Mouse (Mus musculus) heart, postnatal 0 days (tissue): ENCODE measurements around the gene Rtel1. TPM values are rescaled to one million over a fixed set of nuclear protein-coding genes. Genes with fewer than 3 reads are reported as not detected.

ENCODE experiments used
- ATAC-seq: fragments of 200-750 bp; cut with Nextera tagmentation; 2 replicates; pipeline ENCODE4 v1.8.0; 2017; ENCODE audit warnings: low read depth, moderate number of reproducible peaks, moderate library complexity; ENCODE audit not compliant: insufficient read depth
- DNase-seq: peaks from one replicate; pipeline ENCODE4 v3.0.0-alpha.2; 2016; ENCODE audit warnings: low spot score
- H3K27ac ChIP-seq: fragments of 300-500 bp; sonication (generic); 2 replicates; pipeline ENCODE4 v1.5.1; 2014; ENCODE audit warnings: low read depth, mild to moderate bottlenecking
- H3K27me3 ChIP-seq: fragments of 300-500 bp; sonication (generic); 2 replicates; pipeline ENCODE4 v1.6.1; 2014; ENCODE audit warnings: low read length, mixed read lengths; ENCODE audit not compliant: control insufficient read depth, insufficient read depth
- H3K36me3 ChIP-seq: fragments of 300-500 bp; sonication (generic); replicated peaks from 2 replicates; pipeline ENCODE4 v1.6.1; 2014; ENCODE audit warnings: low read length, mixed read lengths; ENCODE audit not compliant: control insufficient read depth, insufficient read depth
- H3K4me1 ChIP-seq: fragments of 300-500 bp; sonication (generic); 2 replicates; pipeline ENCODE4 v1.6.1; 2014; ENCODE audit warnings: antibody characterized with exemption; ENCODE audit not compliant: control insufficient read depth, insufficient read depth
- H3K4me2 ChIP-seq: fragments of 300-500 bp; sonication (generic); 2 replicates; pipeline ENCODE4 v1.6.1; 2014; ENCODE audit warnings: low read depth, mild to moderate bottlenecking, low read length, moderate library complexity
- H3K4me3 ChIP-seq: fragments of 300-500 bp; sonication (generic); 2 replicates; pipeline ENCODE4 v1.5.1; 2014; ENCODE audit warnings: low read depth, low read length
- H3K9ac ChIP-seq: fragments of 300-500 bp; sonication (generic); replicated peaks from 2 replicates; pipeline ENCODE4 v1.6.1; 2014; ENCODE audit warnings: low read depth, low read length, mixed read lengths
- H3K9me3 ChIP-seq: fragments of 300-500 bp; sonication (generic); replicated peaks from 2 replicates; pipeline ENCODE4 v1.6.1; 2016; ENCODE audit warnings: low read length; ENCODE audit not compliant: control insufficient read depth
- CTCF ChIP-seq: IDR thresholded peaks from 2 replicates; pipeline ENCODE4 v1.5.1; 2016; ENCODE audit warnings: antibody characterized with exemption, control low read depth, low read depth
- EP300 ChIP-seq: IDR thresholded peaks from 2 replicates; pipeline ENCODE4 v1.6.1; 2016; ENCODE audit warnings: antibody characterized with exemption, low read depth
- WGBS: fragments of 180-500 bp; shearing (Covaris S2); extraction: QIAGEN DNeasy Blood & Tissue Kit; methylation state at CpG from one replicate; pipeline ENCODE4 v1.1.7; 2014; 5-methylcytosine and 5-hydroxymethylcytosine counted together
- polyA plus RNA-seq: library from polyadenylated mRNA; unstranded; fragments of >200 nt; fragmentation: Nextera tagmentation; extraction: Ambion mirVana; gene quantifications from 2 replicates; pipeline ENCODE4 v1.2.1, GENCODE M21; 2015
- total RNA-seq: library from RNA; depleted of rRNA; stranded (reverse); fragments of >200 nt; gene quantifications from 2 replicates; pipeline ENCODE4 v1.2.3, GENCODE M21; 2014; ENCODE audit warnings: low replicate concordance

The Rtel1 gene
- total and polyA plus RNA-seq, 2 experiments from 2014 or later = 10.0 to 53.1 TPM

DNA sequence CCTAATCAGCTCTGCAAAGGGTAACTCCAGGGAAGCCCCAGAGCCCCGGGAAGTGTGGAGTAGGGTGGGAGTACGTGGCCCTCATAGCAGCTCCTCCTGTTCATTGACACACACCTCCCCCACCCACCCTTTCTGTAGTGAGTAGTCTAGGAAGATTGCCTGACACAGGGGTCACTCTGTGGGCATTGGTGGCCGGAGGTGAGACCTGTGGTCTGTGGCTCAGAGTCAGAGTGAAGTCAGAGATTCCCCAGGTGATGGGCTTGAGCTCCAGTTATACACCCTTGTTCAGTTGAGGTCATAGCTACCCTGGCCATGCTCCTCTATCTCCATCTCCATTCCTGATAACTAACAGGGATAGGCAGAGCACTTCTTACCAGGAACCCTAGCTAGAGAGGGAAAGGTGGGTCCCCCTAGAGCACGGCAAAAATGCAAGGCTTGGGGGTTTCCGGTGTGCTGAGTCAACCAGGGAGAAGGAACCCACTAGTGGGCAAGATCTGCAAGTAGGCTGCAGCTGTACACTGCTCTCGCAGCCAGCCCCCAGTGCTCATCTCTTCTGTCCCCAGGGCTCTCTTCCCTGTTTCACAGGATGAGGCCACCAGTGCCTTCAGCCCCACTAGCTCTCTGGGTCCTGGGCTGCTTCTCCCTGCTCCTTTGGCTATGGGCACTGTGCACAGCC is 62.2 kb downstream of the Rtel1 start:
- Histone ChIP-seq H3K27ac (no peak overlapping the region), H3K4me2 (no peak overlapping the region), H3K9ac (no peak overlapping the region), H3K4me3 (no peak overlapping the region), H3K4me1 (0 out of 2 replicates have a peak, but pooled peaks cover 5% of the 10 kb centered on the region), H3K27me3 (no peaks in the 10 kb centered on the region), H3K36me3 (peaks cover 60% of the 10 kb centered on the region), H3K9me3 (no peaks in the 10 kb centered on the region)
- WGBS = 86% methylated on average over 6 of the region's 6 CpGs
- DNase-seq = no peak
- TF ChIP-seq CTCF = no peak
- ATAC-seq = no peak

DNA sequence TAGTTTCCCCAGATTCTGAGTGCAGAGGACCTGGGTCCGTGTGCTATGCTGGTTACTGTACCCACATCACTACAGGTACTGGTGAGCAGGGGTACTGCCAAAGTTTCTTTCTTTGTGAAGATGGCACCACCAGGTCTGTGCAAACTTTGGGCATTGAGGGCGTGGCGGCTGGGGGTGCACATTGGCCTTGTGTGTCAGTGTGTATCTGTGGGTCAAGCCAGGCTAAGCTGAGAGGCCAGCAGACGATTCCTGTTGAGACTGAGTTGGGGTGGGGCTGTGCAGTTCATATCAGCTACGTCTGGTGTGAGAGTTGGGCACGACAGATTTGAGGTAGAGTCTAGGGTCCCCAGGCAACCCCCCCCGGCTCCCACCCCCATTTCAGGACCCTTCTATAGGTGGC is 64.9 kb downstream of the Rtel1 start:
- H3K27ac ChIP-seq = no peak overlapping the region
- no peak overlapping the region for H3K9ac ChIP-seq
- TF ChIP-seq EP300 (no peak), CTCF (no peak)
- 0 out of 2 replicates have a peak, but pooled peaks cover 5% of the 10 kb centered on the region for H3K4me1 ChIP-seq
- DNase-seq = no peak
- no peak overlapping the region for H3K4me2 ChIP-seq
- 79% methylated on average over 7 of the region's 7 CpGs for WGBS
- H3K4me3 ChIP-seq = no peak overlapping the region
- H3K9me3 ChIP-seq = no peaks in the 10 kb centered on the region
- peaks cover 52% of the 10 kb centered on the region for H3K36me3 ChIP-seq
- H3K27me3 ChIP-seq = no peaks in the 10 kb centered on the region
- no peak for ATAC-seq

DNA sequence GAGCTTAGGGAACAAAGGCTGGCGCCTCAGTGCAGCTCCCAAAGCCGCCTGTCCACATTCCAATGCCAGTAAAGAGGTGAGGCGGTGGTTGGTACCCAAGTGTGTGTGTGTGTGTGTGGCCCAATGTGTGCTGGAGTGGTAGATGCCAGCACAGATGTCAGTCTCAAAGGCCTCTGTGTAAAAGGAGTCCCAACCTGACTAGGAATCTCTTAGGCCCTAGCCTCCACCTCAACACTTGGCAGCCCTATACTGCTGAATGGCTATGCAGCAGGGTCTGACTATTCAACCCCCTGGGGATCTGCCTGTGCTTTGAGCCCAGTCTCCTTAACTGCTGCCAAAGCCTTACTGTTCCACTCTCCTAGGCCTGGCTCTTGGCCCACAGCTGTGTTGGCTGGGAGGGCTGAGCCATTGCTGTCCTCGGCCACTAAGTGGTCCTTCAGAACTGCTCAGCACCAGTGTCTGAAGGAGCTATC is 65.4 kb downstream of the Rtel1 start:
- H3K4me3 ChIP-seq = no peak overlapping the region
- peaks cover 49% of the 10 kb centered on the region for H3K36me3 ChIP-seq
- 0 out of 2 replicates have a peak, but pooled peaks cover 5% of the 10 kb centered on the region for H3K4me1 ChIP-seq
- H3K9ac ChIP-seq = no peak overlapping the region
- TF ChIP-seq EP300 = no peak
- TF ChIP-seq CTCF = no peak
- H3K27me3 ChIP-seq = no peaks in the 10 kb centered on the region
- no peak overlapping the region for H3K27ac ChIP-seq
- 63% methylated on average over 4 of the region's 4 CpGs for WGBS
- ATAC-seq (peak; percentile 67), DNase-seq (peak; percentile 53)
- H3K9me3 ChIP-seq = no peaks in the 10 kb centered on the region
- H3K4me2 ChIP-seq = no peak overlapping the region

DNA sequence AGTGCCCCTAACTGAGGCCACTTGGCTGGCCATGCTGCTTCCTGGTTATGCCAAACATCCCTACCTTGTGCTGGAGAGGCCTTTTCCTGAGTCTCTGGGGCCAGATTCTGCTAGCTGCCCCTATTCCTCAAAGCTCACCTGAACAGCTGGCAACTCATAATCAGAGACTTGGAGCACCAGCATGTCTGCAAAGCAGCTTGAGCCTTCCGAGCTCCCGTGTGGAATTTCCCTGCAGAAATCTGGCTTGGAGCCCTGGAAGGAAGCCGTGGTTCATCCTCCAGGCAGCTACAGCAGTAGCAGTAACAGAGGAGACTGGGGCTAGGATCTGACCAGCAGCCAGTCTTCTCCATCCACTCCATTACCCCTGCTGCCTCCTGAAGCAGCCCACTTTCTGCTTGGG is 66.3 kb downstream of the Rtel1 start:
- H3K4me1 ChIP-seq = 0 out of 2 replicates have a peak, but pooled peaks cover 5% of the 10 kb centered on the region
- no peaks in the 10 kb centered on the region for H3K27me3 ChIP-seq
- ATAC-seq = no peak
- TF ChIP-seq EP300 (no peak), CTCF (no peak)
- no peaks in the 10 kb centered on the region for H3K9me3 ChIP-seq
- H3K36me3 ChIP-seq = peaks cover 49% of the 10 kb centered on the region
- H3K27ac ChIP-seq = no peak overlapping the region
- 31% methylated on average over 3 of the region's 3 CpGs for WGBS
- no peak overlapping the region for H3K4me2 ChIP-seq
- H3K9ac ChIP-seq = no peak overlapping the region
- no peak overlapping the region for H3K4me3 ChIP-seq
- no peak for DNase-seq

DNA sequence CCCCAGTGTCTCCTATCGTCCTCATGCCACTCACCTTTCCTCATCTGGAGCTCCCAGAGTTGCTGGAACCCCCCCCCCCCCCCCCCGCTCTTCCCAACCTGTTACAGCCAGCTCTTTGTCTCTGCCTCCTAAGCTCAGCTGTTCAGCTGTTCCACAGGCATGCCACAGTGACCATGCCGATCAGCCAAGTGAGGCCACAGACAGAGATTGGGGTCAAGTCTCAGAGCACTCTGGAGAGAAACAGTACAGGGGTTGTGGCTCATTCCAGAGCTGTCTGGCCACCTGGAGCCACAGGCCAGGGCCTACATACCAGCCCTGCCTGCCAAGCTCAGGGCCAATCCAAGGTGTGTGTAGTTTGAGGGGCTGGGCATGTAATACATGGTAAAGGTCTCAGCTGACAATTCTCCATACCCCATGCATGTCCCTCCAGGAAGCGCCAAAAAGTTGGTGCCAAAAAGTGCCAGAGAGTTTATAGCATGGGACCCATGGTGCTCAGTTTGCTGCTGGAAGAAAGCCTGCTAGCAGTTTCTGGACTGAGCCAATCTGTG is 67.2 kb downstream of the Rtel1 start:
- H3K4me3 ChIP-seq = no peak overlapping the region
- no peak overlapping the region for H3K9ac ChIP-seq
- H3K36me3 ChIP-seq = peaks cover 48% of the 10 kb centered on the region
- 0 out of 2 replicates have a peak, but pooled peaks cover 5% of the 10 kb centered on the region for H3K4me1 ChIP-seq
- TF ChIP-seq CTCF (no peak), EP300 (no peak)
- DNase-seq (no peak), ATAC-seq (no peak)
- no peak overlapping the region for H3K27ac ChIP-seq
- H3K4me2 ChIP-seq = no peak overlapping the region
- 84% methylated on average over 4 of the region's 4 CpGs for WGBS
- no peaks in the 10 kb centered on the region for H3K9me3 ChIP-seq
- H3K27me3 ChIP-seq = no peaks in the 10 kb centered on the region
